19 mouse cellular contexts compared by ENCODE assay signal in the genomic region with DNA sequence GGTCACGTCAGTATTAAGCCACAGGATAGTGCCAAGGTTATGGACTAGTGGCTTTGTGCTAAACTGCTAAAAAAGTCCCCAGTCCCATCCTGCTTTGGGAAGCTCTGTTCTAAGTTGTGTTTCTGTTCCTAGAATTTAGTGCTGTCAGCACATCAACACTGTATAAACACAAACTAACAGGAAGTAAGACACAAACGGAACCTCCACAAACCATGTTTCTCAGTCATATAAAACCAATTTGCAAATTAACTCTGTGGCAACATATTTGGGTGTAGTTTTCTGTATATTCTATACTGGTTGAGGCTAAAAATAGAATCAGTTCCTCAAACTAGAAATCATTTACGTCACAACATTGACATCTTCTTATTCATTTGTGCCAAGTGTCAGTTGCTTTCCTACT.
DNase-seq lines count a peak whose midpoint lies in the region; ATAC-seq and TF ChIP-seq lines count a peak whose summit lies in the region.
"Had no signal": no experiment of that assay in that cellular context is flagged by ENCODE, and none has a peak within 500 bp of the region (broad histone marks: within the 10 kb centered on the region; RNA-seq: fewer than 3 reads in every experiment).

No protein-coding gene starts in this region.

- DNase-seq in liver, postnatal 0 days: no peak
- DNase-seq in splenic B cell, adult 2 months (ENCODE audit: low read depth, low spot score): peak; percentile 14
- DNase-seq in kidney, adult 9 months: no peak
- DNase-seq in hindbrain, embryonic 14.5 days (ENCODE audit: low spot score): no peak
- DNase-seq: adrenal gland, adult 8-10 months; adrenal gland, postnatal 36 days; cerebellum, adult 11-12 months; cerebellum, adult 9-10 months; cerebellum, postnatal 25 days; forebrain, postnatal 0 days; gastrocnemius, postnatal 14 days; heart, postnatal 36 days had no signal

- H3K79me2 ChIP-seq in macrophage (ENCODE audit: inconsistent target): no peaks in the 10 kb centered on the region

- H3K4me2 ChIP-seq in liver, postnatal 0 days (ENCODE audit: low read depth, low read length): no peak overlapping the region
- H3K4me2 ChIP-seq in liver, embryonic 12.5 days: no peak overlapping the region
- no peak overlapping the region for H3K4me2 ChIP-seq in hindbrain, embryonic 14.5 days (replicated peaks)
- H3K4me2 ChIP-seq: embryonic facial prominence, embryonic 13.5 days; forebrain, embryonic 12.5 days; heart, embryonic 13.5 days had no signal

- no peaks in the 10 kb centered on the region for H3K27me3 ChIP-seq in liver, postnatal 0 days (ENCODE audit: insufficient read depth, low read length)
- no peaks in the 10 kb centered on the region for H3K27me3 ChIP-seq in liver, embryonic 12.5 days (replicated peaks)
- H3K27me3 ChIP-seq in splenic B cell, adult 2 months (ENCODE audit: control insufficient read depth, insufficient read depth, low read length, poor library complexity, severe bottlenecking): no peaks in the 10 kb centered on the region
- no peaks in the 10 kb centered on the region for H3K27me3 ChIP-seq in hindbrain, embryonic 14.5 days (ENCODE audit: control insufficient read depth, insufficient read depth, low read length)
- H3K27me3 ChIP-seq: embryonic facial prominence, embryonic 13.5 days; forebrain, embryonic 12.5 days; heart, embryonic 13.5 days had no signal

- no peak for TF ChIP-seq POLR2A in bone marrow macrophage, adult 2 months (IDR thresholded peaks at IDR 0.05; ENCODE audit: borderline replicate concordance, low read depth, low read length)

- H3K27ac ChIP-seq in liver, postnatal 0 days (ENCODE audit: low read depth): no peak overlapping the region
- H3K27ac ChIP-seq in liver, embryonic 12.5 days: no peak overlapping the region
- H3K27ac ChIP-seq in bone marrow macrophage, adult 2 months (ENCODE audit: insufficient read depth, low read depth, low read length): peak overlapping the region; percentile 74
- H3K27ac ChIP-seq in macrophage: peak overlapping the region; percentile 39
- no peak overlapping the region for H3K27ac ChIP-seq in hindbrain, embryonic 14.5 days
- H3K27ac ChIP-seq: embryonic facial prominence, embryonic 13.5 days; forebrain, embryonic 12.5 days; heart, embryonic 13.5 days had no signal

- peak; percentile 59 for ATAC-seq in liver, postnatal 0 days
- no peak for ATAC-seq in liver, embryonic 12.5 days
- ATAC-seq in hindbrain, embryonic 14.5 days (ENCODE audit: low FRiP score): no peak
- ATAC-seq: forebrain, postnatal 0 days; hindbrain, embryonic 16.5 days had no signal

- H3K9ac ChIP-seq in liver, postnatal 0 days (replicated peaks): no peak overlapping the region
- H3K9ac ChIP-seq in liver, embryonic 12.5 days: no peak overlapping the region
- no peak overlapping the region for H3K9ac ChIP-seq in hindbrain, embryonic 14.5 days
- H3K9ac ChIP-seq: embryonic facial prominence, embryonic 13.5 days; forebrain, embryonic 12.5 days; forebrain, postnatal 0 days; heart, embryonic 13.5 days had no signal

- 57% methylated on average over 3 of the region's 3 CpGs for WGBS in liver, postnatal 0 days (ENCODE audit: insufficient replicate concordance)
- 62% methylated on average over 3 of the region's 3 CpGs for WGBS in liver, embryonic 12.5 days (ENCODE audit: insufficient replicate concordance)
- WGBS in macrophage (ENCODE audit: missing documents): 30% methylated on average over 3 of the region's 3 CpGs
- WGBS in hindbrain, embryonic 14.5 days: 87% methylated on average over 3 of the region's 3 CpGs

- no peak for TF ChIP-seq CTCF in liver, postnatal 0 days (IDR thresholded peaks at IDR 0.05; ENCODE audit: low read depth)
- no peak for TF ChIP-seq CTCF in bone marrow macrophage, adult 2 months (IDR thresholded peaks at IDR 0.05; ENCODE audit: low read depth, low read length)

- H3K4me3 ChIP-seq in liver, postnatal 0 days (ENCODE audit: low read depth, low read length): no peak overlapping the region
- no peak overlapping the region for H3K4me3 ChIP-seq in liver, embryonic 12.5 days
- H3K4me3 ChIP-seq in bone marrow macrophage, adult 2 months (ENCODE audit: insufficient read depth, low read length): no peak overlapping the region
- H3K4me3 ChIP-seq in macrophage (ENCODE audit: inconsistent target): no peak overlapping the region
- no peak overlapping the region for H3K4me3 ChIP-seq in hindbrain, embryonic 14.5 days (replicated peaks; ENCODE audit: low read length)
- H3K4me3 ChIP-seq: embryonic facial prominence, embryonic 13.5 days; forebrain, embryonic 12.5 days; heart, embryonic 13.5 days had no signal

- no peak for TF ChIP-seq EP300 in liver, postnatal 0 days (IDR thresholded peaks at IDR 0.05; ENCODE audit: low read depth)

- H3K36me3 ChIP-seq in liver, postnatal 0 days (replicated peaks; ENCODE audit: insufficient read depth, low read length): no peaks in the 10 kb centered on the region; the same call in 1 of the 2 replicates
- H3K36me3 ChIP-seq in liver, embryonic 12.5 days: peaks cover 3% of the 10 kb centered on the region; the same call in 1 of the 2 replicates
- H3K36me3 ChIP-seq in macrophage (ENCODE audit: inconsistent target): no peaks in the 10 kb centered on the region
- no peaks in the 10 kb centered on the region; the same call in 1 of the 2 replicates for H3K36me3 ChIP-seq in splenic B cell, adult 2 months (ENCODE audit: control insufficient read depth, insufficient read depth, low read length, poor library complexity, severe bottlenecking)
- no peaks in the 10 kb centered on the region for H3K36me3 ChIP-seq in hindbrain, embryonic 14.5 days (replicated peaks; ENCODE audit: control insufficient read depth, insufficient read depth)
- H3K36me3 ChIP-seq: embryonic facial prominence, embryonic 13.5 days; forebrain, embryonic 12.5 days; heart, embryonic 13.5 days had no signal

- H3K9me3 ChIP-seq in liver, postnatal 0 days (ENCODE audit: low read length): no peaks in the 10 kb centered on the region
- H3K9me3 ChIP-seq in liver, embryonic 12.5 days (replicated peaks): no peaks in the 10 kb centered on the region
- H3K9me3 ChIP-seq in hindbrain, embryonic 14.5 days (ENCODE audit: control insufficient read depth, low read length): no peaks in the 10 kb centered on the region
- H3K9me3 ChIP-seq: embryonic facial prominence, embryonic 13.5 days; forebrain, embryonic 12.5 days; heart, embryonic 13.5 days had no signal

- H3K4me1 ChIP-seq in liver, postnatal 0 days (ENCODE audit: insufficient read depth): no peaks in the 10 kb centered on the region
- H3K4me1 ChIP-seq in liver, embryonic 12.5 days: no peaks in the 10 kb centered on the region
- peaks cover 16% of the 10 kb centered on the region for H3K4me1 ChIP-seq in bone marrow macrophage, adult 2 months (ENCODE audit: control insufficient read depth, insufficient read depth, low read length)
- H3K4me1 ChIP-seq in hindbrain, embryonic 14.5 days (replicated peaks; ENCODE audit: control insufficient read depth, insufficient read depth, low read length): no peaks in the 10 kb centered on the region
- H3K4me1 ChIP-seq: forebrain, embryonic 12.5 days; heart, embryonic 13.5 days had no signal

Comparison
In these comparisons a context has a peak if more than half of its experiments do, and no peak if none do; other contexts are left out.
1. H3K27ac ChIP-seq: peak in bone marrow macrophage, adult 2 months (single experiment) and macrophage (single experiment); none in liver, postnatal 0 days (single experiment), liver, embryonic 12.5 days (single experiment) and hindbrain, embryonic 14.5 days (single experiment).